Mouse (Mus musculus): Measurements from ENCODE around the gene Cenpa. TPM values are rescaled to one million over a fixed set of nuclear protein-coding genes. Genes with fewer than 3 reads are reported as not detected.

The Cenpa gene
- polyA plus RNA-seq, 1 experiment: 185 TPM

DNA sequence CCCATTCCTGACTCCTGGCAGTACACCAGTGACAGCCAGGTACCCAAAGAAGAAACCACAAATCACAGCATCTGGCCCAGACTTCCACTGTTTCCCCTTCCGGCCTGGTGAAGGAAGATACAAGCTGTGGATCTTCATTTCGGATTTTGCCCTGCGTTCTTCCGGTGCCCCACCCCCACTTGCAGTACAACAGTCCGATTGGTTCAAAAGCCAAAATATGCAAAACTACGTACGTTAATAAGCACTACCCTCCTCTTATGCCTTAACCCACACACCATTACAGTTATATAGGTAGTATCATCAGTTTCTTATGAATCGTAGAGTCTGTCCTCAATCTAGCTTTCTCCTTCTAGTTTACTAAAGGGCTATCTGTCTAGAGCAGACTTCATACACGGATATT, 1.2 kb upstream of the Cenpa start:
- no peak overlapping the region for H3K4me3 ChIP-seq (ENCODE audit: insufficient read depth, poor library complexity, severe bottlenecking)
- no peak for TF ChIP-seq MYOD1 (IDR thresholded peaks at IDR 0.05; ENCODE audit: control insufficient read depth, insufficient read length, low read depth)
- TF ChIP-seq CTCF (IDR thresholded peaks at IDR 0.05; ENCODE audit: control insufficient read depth, insufficient read depth, insufficient read length): no peak
- no peak for TF ChIP-seq USF1 (IDR thresholded peaks at IDR 0.05; ENCODE audit: low read depth)
- no peak for TF ChIP-seq MYOG (IDR thresholded peaks at IDR 0.05; ENCODE audit: control insufficient read depth, extremely low read depth, insufficient read length)
- no peak for TF ChIP-seq CEBPB (IDR thresholded peaks at IDR 0.05; ENCODE audit: low read depth)
- no peak for TF ChIP-seq FOSL1 (IDR thresholded peaks at IDR 0.05; ENCODE audit: insufficient read depth, low read length, poor library complexity, severe bottlenecking)
- TF ChIP-seq MAX (IDR thresholded peaks at IDR 0.05): no peak
- H3K27me3 ChIP-seq (ENCODE audit: control insufficient read depth, insufficient read depth, insufficient read length): no peaks in the 10 kb centered on the region
- peaks cover 37% of the 10 kb centered on the region for H3K79me2 ChIP-seq (ENCODE audit: control insufficient read depth, insufficient read depth)
- peaks cover 22% of the 10 kb centered on the region for H3K36me3 ChIP-seq (ENCODE audit: control insufficient read depth, insufficient read depth)
- H3ac ChIP-seq (ENCODE audit: control insufficient read depth, insufficient read length, low read depth): no peak overlapping the region
- peaks cover 33% of the 10 kb centered on the region for H3K79me3 ChIP-seq (ENCODE audit: low read depth)

DNA sequence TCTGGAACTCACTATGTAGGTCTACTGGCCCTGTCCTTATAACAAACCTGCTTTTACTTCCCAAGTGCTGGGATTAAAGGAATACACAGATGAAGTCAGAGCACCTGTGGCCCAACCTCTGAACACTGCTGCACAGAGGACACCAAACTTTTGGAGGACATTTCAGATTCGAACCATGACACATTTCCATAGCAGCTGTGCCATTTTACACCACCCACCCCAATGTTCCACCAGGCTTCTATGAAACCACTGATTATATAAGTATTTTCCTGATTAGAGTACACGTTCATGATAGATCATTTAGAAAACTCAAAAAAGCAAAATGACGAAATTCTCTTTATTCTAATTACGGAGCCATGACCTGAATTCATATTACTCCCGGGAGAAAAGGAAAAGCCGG, 609 bp upstream of the Cenpa start:
- H3K27me3 ChIP-seq (ENCODE audit: control insufficient read depth, insufficient read depth, insufficient read length): no peaks in the 10 kb centered on the region
- H3K36me3 ChIP-seq (ENCODE audit: control insufficient read depth, insufficient read depth): peaks cover 28% of the 10 kb centered on the region
- TF ChIP-seq CEBPB (IDR thresholded peaks at IDR 0.05; ENCODE audit: low read depth) (no peak), CTCF (IDR thresholded peaks at IDR 0.05; ENCODE audit: control insufficient read depth, insufficient read depth, insufficient read length) (no peak), FOSL1 (IDR thresholded peaks at IDR 0.05; ENCODE audit: insufficient read depth, low read length, poor library complexity, severe bottlenecking) (no peak), MYOD1 (IDR thresholded peaks at IDR 0.05; ENCODE audit: control insufficient read depth, insufficient read length, low read depth) (no peak), USF1 (IDR thresholded peaks at IDR 0.05; ENCODE audit: low read depth) (no peak), MYOG (IDR thresholded peaks at IDR 0.05; ENCODE audit: control insufficient read depth, extremely low read depth, insufficient read length) (no peak), MAX (IDR thresholded peaks at IDR 0.05) (no peak)

DNA sequence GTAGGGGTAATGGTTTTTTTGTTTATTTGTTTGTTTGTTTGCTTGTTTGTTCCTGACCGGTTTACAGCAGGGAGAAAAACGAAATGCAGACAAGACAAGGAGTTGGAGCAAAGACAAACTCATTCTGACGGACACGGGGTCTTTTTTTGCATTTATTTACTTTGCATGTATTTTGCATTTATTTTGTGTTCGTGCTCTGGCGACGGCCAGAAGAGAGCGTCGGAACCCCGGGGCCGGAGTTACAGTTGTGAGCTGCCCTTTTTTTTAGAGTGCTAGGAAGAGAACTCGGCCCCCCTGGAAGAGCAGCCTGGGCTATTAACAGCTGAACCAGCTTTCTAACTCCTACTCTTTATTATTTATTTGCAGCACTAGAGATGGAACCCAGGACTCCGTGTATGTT, 638 bp downstream of the Cenpa start:
- Histone ChIP-seq H3K36me3 (ENCODE audit: control insufficient read depth, insufficient read depth) (peaks cover 40% of the 10 kb centered on the region), H3K79me2 (ENCODE audit: control insufficient read depth, insufficient read depth) (peaks cover 55% of the 10 kb centered on the region), H3K27me3 (ENCODE audit: control insufficient read depth, insufficient read depth, insufficient read length) (no peaks in the 10 kb centered on the region), H3K79me3 (ENCODE audit: low read depth) (peaks cover 41% of the 10 kb centered on the region), H3K4me3 (ENCODE audit: insufficient read depth, poor library complexity, severe bottlenecking) (peak overlapping the region; percentile 78), H3ac (ENCODE audit: control insufficient read depth, insufficient read length, low read depth) (peak overlapping the region; percentile 100)
- no peak for TF ChIP-seq FOSL1 (IDR thresholded peaks at IDR 0.05; ENCODE audit: insufficient read depth, low read length, poor library complexity, severe bottlenecking)
- TF ChIP-seq CEBPB (IDR thresholded peaks at IDR 0.05; ENCODE audit: low read depth): no peak
- no peak for TF ChIP-seq CTCF (IDR thresholded peaks at IDR 0.05; ENCODE audit: control insufficient read depth, insufficient read depth, insufficient read length)
- TF ChIP-seq MYOD1 (IDR thresholded peaks at IDR 0.05; ENCODE audit: control insufficient read depth, insufficient read length, low read depth): no peak
- TF ChIP-seq MYOG (IDR thresholded peaks at IDR 0.05; ENCODE audit: control insufficient read depth, extremely low read depth, insufficient read length): no peak
- TF ChIP-seq MAX (IDR thresholded peaks at IDR 0.05): no peak
- TF ChIP-seq USF1 (IDR thresholded peaks at IDR 0.05; ENCODE audit: low read depth): no peak

More for the DNA sequence above, 609 bp upstream of the Cenpa start:
- Histone ChIP-seq H3K79me3 (ENCODE audit: low read depth) (peaks cover 36% of the 10 kb centered on the region), H3ac (ENCODE audit: control insufficient read depth, insufficient read length, low read depth) (no peak overlapping the region), H3K79me2 (ENCODE audit: control insufficient read depth, insufficient read depth) (peaks cover 43% of the 10 kb centered on the region), H3K4me3 (ENCODE audit: insufficient read depth, poor library complexity, severe bottlenecking) (peak overlapping the region; percentile 7)

DNA sequence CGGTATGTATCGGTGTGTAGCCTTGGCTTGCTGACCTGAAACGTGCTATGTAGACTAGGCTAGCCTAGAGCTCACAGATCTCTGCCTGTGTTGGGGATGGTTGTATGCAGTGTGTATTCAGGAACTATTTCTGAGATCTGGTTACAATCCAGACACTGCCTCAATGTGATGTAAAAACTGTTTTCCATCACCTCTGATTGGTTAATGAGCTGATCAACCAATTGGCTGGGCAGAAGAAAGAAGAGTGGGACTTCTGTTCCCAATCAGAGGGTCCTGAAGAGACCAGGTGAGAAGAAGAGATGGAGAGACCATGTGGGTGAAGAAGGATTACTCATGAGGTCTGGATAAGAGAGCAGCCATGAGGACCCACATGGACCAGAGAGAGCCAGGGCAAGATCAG, 1.1 kb downstream of the Cenpa start:
- H3K27me3 ChIP-seq (ENCODE audit: control insufficient read depth, insufficient read depth, insufficient read length): no peaks in the 10 kb centered on the region
- TF ChIP-seq CTCF (IDR thresholded peaks at IDR 0.05; ENCODE audit: control insufficient read depth, insufficient read depth, insufficient read length): no peak
- TF ChIP-seq MAX (IDR thresholded peaks at IDR 0.05): no peak
- TF ChIP-seq MYOG (IDR thresholded peaks at IDR 0.05; ENCODE audit: control insufficient read depth, extremely low read depth, insufficient read length): no peak
- no peak for TF ChIP-seq CEBPB (IDR thresholded peaks at IDR 0.05; ENCODE audit: low read depth)
- no peak for TF ChIP-seq FOSL1 (IDR thresholded peaks at IDR 0.05; ENCODE audit: insufficient read depth, low read length, poor library complexity, severe bottlenecking)
- TF ChIP-seq USF1 (IDR thresholded peaks at IDR 0.05; ENCODE audit: low read depth): no peak
- TF ChIP-seq MYOD1 (IDR thresholded peaks at IDR 0.05; ENCODE audit: control insufficient read depth, insufficient read length, low read depth): no peak
- H3K36me3 ChIP-seq (ENCODE audit: control insufficient read depth, insufficient read depth): peaks cover 45% of the 10 kb centered on the region
- peak overlapping the region; percentile 100 for H3ac ChIP-seq (ENCODE audit: control insufficient read depth, insufficient read length, low read depth)
- H3K4me3 ChIP-seq (ENCODE audit: insufficient read depth, poor library complexity, severe bottlenecking): peak overlapping the region; percentile 78
- H3K79me2 ChIP-seq (ENCODE audit: control insufficient read depth, insufficient read depth): peaks cover 60% of the 10 kb centered on the region
- H3K79me3 ChIP-seq (ENCODE audit: low read depth): peaks cover 41% of the 10 kb centered on the region

DNA sequence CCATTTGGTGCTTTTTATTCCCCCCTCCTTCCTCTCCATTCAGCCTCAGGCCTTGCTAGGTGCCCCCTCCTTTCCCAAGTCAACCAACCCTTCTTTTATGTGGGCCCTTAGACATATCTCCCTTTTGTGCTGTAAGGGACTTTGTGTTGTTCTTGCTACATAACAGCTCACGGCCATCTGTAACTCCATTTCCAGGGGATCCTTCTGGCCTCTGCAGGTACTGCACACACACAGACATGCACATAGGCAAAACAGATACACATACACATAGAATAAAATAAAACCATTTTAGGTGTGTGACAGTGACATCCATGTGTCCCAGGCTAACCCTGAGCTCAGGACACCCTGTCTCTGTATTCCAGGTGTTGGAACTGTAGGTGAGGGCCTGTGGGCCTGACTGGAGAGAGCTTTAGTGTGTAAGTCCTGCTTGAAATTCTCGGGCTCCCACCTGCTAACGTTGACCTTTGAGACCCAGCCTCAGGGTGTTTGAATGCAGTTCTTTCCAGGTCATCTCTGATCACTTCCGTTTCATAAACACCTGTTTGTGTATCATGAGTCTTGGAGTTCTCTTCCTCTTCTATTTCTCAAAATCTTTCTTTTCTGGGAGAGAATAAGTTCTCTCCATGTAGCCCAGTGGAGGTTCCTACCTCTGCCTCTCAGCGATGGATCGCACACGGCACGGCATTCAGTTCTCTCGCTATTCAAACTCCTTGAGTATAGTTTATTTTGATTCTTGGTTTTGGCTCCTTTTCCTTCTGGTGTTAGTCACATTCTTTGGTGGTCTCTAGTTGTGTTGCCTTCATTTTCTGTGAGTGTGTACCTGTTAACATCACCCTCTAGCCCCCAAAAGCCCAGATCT, 2.3 kb downstream of the Cenpa start:
- Histone ChIP-seq H3K36me3 (ENCODE audit: control insufficient read depth, insufficient read depth) (peaks cover 57% of the 10 kb centered on the region), H3K79me2 (ENCODE audit: control insufficient read depth, insufficient read depth) (peaks cover 62% of the 10 kb centered on the region), H3K4me3 (ENCODE audit: insufficient read depth, poor library complexity, severe bottlenecking) (no peak overlapping the region), H3K79me3 (ENCODE audit: low read depth) (peaks cover 41% of the 10 kb centered on the region), H3ac (ENCODE audit: control insufficient read depth, insufficient read length, low read depth) (peak overlapping the region; percentile 12), H3K27me3 (ENCODE audit: control insufficient read depth, insufficient read depth, insufficient read length) (no peaks in the 10 kb centered on the region)
- TF ChIP-seq CTCF (IDR thresholded peaks at IDR 0.05; ENCODE audit: control insufficient read depth, insufficient read depth, insufficient read length) (no peak), FOSL1 (IDR thresholded peaks at IDR 0.05; ENCODE audit: insufficient read depth, low read length, poor library complexity, severe bottlenecking) (no peak), MAX (IDR thresholded peaks at IDR 0.05) (no peak)
